Mouse (Mus musculus) gastrocnemius, adult 18-20 months (tissue): ENCODE measurements at regions not wholly inside any gene's neighbourhood (a gene's known extent, or its start where the extent isn't known, plus 50 kb on each side); places are given as distances from the start of the nearest gene placed in this dataset.
"Not testable (repeated sequence)": the region's sequence is repeated elsewhere in the genome, so short reads cannot be mapped to it uniquely, and the experiment has no call there.

Source experiments
- DNase-seq: peaks from one replicate; pipeline ENCODE4 v3.0.0; 2021; ENCODE audit warnings: low spot score

DNA sequence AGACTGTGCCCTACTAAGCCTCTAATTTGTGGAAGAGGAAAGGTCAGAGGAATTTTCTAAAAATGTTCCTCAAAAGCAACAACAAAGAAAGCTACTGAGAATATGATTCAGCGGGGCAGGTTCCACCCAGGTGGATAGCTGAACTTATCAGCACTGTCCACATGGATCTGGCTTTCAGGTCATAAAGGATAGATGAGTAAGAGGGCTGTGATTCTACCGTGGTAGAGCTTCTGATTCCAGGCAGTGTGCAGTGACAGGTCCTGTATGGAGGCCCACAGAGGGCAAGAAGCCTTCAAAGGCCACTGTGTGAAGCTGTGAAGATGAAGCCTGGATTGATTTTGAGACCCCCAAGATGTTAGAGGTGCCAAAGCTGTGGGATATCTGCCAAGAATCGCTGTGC is 51.8 kb downstream of the Teddm3 start:
- DNase-seq: not testable (repeated sequence)

GRCm38 (mm10) chr16:21100126-21100525 is 53.7 kb downstream of the Teddm3 start:
- not testable (repeated sequence) for DNase-seq

- no peak for DNase-seq
These were observed 79.0 kb downstream of the Teddm3 start for GRCm38 (mm10) chr16:21074779-21075148.

DNA sequence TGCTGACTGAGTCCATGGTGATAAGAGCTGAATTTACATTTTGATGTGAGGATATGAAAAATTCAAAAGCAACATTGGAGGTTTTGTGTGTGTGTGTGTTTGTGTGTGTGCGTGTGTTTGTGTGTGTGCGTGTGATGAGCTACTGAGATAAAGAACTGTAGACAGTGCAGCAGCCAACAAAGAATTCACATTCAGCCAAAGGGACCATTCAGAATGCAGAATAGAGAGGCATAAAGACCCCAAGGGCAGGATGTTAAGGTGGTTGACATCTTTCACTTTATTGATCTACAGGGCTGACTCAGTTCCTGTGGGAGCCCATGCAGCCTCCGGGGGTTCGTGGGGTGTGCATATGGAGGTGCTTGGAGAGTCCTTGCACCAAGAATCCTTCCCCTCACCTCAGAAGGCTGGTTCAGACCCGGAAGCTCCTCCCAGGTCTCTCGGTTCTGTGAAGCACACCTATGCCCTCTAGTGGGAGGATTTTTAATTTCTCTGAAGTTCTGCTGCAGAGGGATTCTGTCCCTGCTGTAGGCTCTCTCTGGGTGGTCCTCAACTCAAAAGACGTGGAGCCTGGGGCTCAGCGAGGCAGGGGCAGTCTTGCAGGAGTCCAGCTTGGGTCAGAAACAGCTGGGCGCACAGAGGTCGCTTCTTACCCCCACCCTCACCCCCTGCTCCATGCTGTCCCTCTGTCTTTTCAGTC is 79.6 kb downstream of the Teddm3 start:
- DNase-seq: not testable (repeated sequence)

- DNase-seq: no peak
These were observed 93.6 kb downstream of the Teddm3 start for GRCm38 (mm10) chr16:21060211-21060610.

DNA sequence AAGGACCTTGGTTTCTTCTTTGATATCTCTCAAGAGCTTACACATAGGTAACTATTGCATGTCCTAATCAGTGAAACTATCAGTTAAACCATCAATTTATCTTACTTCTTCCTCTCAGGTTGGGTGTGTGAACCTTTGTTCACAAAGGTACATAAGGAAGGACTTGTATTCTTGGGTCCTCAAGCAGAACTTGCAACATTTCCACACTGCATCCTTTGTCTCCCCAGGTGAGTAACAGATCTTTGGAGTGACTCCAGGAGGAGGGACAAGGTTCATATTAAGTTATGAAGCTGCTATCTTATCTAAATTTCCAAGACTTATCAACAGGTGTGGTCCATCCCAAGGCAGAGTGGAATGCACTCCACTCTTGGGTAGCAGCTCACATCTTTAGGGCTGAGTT is 99.0 kb downstream of the Teddm3 start:
- no peak for DNase-seq

DNA sequence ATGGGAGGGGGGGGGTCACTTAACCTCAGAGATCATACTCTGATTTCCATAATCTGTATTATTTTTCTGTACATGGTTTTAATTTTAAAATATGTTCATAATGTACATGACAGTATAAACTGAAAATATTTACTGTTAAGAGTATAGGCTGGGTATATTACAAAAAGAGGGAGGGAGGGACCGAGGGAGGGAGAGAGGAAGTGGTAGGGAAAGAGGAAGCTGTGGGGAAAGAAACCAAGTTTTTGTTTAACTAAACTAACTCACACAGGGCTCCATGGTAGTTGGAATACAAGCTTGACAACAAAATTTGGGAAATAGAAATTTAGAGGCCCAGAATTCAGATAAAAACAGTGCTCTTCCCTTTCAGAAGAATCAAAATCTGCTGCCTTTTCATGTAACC is 131.7 kb downstream of the Teddm3 start:
- DNase-seq: not testable (repeated sequence)

GRCm38 (mm10) chr16:21004871-21005270 is 148.9 kb downstream of the Teddm3 start:
- DNase-seq: no peak

- no peak for DNase-seq
These were observed 152.7 kb downstream of the Teddm3 start for GRCm38 (mm10) chr16:21001126-21001525.

GRCm38 (mm10) chr16:20990524-20990923 is 163.3 kb downstream of the Teddm3 start:
- no peak for DNase-seq

- DNase-seq: no peak
These were observed 178.4 kb downstream of the Teddm3 start for GRCm38 (mm10) chr16:20975406-20975805.

DNA sequence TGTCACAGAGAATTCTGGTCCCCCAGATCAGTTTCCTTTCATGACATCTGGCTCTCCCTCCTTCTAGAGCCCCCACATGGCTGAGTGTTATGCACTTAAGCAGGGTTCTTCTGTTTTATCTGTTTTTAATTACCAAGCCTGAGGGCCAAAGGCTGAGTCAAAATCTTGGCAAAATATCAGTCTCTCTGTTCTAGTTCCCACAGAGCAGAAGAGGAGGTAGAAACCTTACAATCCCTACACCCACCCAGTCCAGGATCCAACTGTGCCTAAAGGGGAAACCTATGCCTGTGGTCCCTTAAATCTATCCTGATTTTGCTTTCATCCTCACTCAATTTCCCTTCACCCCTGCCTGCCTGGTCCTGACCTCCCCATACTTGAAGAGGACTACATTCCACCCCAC is 181.4 kb downstream of the Teddm3 start:
- DNase-seq: no peak

- no peak for DNase-seq
These were observed 194.9 kb downstream of the Teddm3 start for GRCm38 (mm10) chr16:20958905-20959304.

DNA sequence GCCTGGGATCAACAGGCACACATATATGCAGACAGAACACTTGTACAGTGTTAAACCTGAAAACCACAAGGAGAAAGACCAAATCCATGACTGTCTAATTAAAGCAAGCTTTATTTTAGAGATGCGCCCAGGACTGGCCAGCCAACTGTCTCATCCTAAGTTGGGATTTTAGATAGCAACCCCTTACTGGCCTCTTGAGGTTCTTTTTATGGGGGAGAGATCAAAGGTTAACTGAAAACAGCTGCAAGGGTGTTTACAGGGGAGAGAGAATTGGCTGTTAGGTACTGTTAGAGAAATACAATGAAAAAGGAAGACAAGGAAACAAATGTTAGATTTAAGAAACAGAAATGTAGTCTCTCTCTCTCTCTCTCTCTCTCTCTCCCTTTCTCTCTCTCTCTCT is 202.4 kb upstream of the Thpo start:
- DNase-seq: no peak

- not testable (repeated sequence) for DNase-seq
These were observed 200.5 kb upstream of the Thpo start for GRCm38 (mm10) chr16:20934846-20935245.

- not testable (repeated sequence) for DNase-seq
These were observed 195.7 kb upstream of the Thpo start for GRCm38 (mm10) chr16:20930003-20930402.

- DNase-seq: not testable (repeated sequence)
These were observed 191.5 kb upstream of the Thpo start for GRCm38 (mm10) chr16:20925776-20926175.

GRCm38 (mm10) chr16:20910864-20911263 is 176.6 kb upstream of the Thpo start:
- not testable (repeated sequence) for DNase-seq

DNA sequence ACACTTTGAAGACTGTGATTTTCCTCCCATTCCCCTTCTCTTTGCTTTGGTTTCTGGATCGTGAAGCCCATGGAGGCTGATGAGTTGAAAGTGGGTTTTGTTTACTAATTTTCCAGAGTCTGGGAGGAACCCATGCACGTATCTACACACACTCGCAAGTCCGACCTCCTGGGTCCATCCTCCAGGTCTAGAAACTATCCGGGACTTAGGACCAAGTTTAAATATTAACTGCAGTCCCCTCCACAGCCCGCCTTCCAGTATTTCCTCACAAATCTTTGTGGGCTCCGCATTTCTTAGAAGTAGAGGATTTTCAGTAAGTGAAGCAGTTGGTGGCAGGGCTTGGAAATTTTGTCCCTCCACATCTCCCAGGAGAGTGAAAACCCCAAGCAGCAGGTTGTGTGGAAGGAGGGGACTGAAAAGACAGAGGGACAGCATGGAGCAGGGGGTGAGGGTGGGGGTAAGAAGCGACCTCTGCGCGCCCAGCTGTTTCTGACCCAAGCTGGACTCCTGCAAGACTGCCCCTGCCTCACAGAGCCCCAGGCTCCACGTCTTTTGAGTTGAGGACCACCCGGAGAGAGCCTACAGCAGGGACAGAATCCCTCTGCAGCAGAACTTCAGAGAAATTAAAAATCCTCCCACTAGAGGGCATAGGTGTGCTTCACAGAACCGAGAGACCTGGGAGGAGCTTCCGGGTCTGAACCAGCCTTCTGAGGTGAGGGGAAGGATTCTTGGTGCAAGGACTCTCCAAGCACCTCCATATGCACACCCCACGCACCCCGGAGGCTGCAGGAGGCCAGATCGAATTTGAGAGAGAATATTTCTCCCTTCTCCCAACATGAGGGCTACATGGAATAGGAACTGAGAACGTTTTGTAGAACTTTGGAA is 174.4 kb upstream of the Thpo start:
- not testable (repeated sequence) for DNase-seq

DNA sequence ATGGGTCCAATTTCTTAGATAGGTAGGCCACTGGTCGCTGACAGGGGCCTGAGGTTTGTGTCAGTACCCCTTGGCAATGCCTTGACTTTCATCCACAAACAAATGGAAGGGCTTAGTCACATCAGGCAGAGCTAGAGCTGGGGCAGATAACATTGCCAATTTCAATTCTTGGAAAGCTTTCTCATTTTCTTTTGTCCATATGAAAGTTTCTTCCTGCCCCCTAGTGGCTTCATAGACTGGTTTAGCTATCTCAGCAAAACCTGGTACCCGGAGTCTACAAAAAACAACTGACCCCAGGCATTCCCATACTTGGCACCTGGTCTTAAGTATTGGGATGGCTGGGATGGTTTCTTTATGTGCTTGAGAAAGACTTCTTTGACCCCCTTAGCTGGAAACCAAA is 161.4 kb upstream of the Thpo start:
- DNase-seq: no peak

- no peak for DNase-seq
These were observed 137.4 kb upstream of the Thpo start for GRCm38 (mm10) chr16:20871726-20872125.

- DNase-seq: no peak
These were observed 132.5 kb upstream of the Thpo start for GRCm38 (mm10) chr16:20866771-20867170.

DNA sequence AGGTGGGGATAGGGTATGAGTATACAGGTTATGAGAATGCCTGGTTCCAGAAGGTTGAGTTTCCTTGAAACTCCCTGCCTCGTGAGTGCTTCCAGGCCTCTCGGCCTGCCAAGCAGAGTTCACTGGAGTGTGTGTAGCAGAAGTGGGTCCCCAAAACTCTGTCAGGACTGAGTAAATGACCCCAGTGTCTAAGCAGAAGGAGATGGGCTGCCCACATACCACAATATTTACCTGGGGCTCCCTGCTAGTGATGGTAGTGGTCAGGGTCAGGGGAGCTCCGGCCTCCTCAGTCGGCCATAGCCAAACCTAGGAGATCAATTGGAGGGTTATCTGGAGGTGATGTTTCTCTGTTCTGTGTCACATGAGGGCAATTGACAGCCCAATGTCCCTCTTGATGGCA is 126.9 kb upstream of the Thpo start:
- DNase-seq: no peak
